Mouse (Mus musculus) NIH3T3 (cell line): ENCODE results near the gene Zfp281.
A peak's percentile ranks its signal among the peaks of the same experiment; 100 is the strongest.

ENCODE experiments used
- DNase-seq: peaks from one replicate; pipeline ENCODE4 v3.0.0-alpha.2; 2012; ENCODE audit warnings: low read depth

Gene Zfp281

GRCm38 (mm10) chr1:136624146-136625018, at the start of gene Zfp281:
Gene Zfp281 (plus strand): TSS chr1:136624901.
- peak; percentile 99 for DNase-seq

DNA sequence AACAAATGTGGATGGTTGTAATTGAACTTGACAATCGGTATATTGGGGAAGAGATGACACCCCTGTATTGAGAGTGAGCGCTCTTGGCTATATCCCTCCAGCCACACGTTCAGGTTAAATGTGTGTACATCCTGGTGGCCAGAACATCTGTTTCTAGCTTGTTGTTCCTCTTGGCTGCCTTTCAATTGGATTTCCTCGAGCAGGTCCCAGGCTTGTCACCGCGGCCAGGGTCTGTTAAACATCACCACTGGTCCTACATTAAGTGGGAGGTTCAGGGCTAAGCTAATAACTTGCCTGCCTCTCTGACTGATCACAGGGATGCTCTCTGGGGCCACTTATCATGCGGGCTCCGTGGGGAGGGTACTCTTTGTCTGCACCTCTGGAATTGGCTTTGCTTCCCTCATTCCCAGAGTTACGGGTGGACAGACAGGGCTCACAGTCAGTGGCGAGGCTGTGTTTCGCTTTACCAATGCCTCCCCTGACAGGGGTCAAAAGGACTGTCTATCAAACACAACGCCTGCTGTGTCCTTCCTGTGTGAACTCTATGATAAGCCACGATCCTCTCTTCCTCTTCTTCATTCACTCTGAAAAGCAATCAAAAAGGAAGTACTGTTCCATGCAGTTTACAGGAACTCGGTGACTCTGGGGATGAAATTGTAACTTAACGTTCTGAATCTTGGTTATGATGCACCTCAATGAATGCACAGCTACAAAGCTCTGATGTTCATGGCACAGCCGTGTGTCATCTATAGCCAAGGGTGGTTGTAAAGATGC, 46.6 kb upstream of the Zfp281 start:
- DNase-seq: no peak

DNA sequence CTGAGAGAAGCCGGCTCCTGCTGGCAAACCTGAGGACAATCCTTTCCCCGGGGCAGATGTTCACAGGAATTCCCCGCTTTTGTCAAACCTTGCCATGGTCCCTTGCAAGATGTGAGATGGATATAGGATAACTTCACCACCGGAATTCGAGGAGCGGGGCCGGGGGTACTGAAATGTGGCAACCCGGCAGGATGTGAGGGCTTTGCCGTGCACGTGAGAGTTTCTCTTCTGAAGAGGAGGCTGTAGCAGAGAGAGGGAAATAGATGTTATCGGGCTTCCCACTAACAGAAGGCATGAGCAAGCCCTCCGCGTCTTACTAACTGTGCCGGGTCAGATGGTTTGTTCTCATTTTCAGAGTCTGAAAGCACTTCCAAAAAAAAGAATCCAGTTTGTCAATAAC, 45.3 kb upstream of the Zfp281 start:
- DNase-seq: no peak

GRCm38 (mm10) chr1:136580266-136580665, 44.4 kb upstream of the Zfp281 start:
- DNase-seq: no peak

GRCm38 (mm10) chr1:136581841-136582240, 42.9 kb upstream of the Zfp281 start:
- DNase-seq: no peak

DNA sequence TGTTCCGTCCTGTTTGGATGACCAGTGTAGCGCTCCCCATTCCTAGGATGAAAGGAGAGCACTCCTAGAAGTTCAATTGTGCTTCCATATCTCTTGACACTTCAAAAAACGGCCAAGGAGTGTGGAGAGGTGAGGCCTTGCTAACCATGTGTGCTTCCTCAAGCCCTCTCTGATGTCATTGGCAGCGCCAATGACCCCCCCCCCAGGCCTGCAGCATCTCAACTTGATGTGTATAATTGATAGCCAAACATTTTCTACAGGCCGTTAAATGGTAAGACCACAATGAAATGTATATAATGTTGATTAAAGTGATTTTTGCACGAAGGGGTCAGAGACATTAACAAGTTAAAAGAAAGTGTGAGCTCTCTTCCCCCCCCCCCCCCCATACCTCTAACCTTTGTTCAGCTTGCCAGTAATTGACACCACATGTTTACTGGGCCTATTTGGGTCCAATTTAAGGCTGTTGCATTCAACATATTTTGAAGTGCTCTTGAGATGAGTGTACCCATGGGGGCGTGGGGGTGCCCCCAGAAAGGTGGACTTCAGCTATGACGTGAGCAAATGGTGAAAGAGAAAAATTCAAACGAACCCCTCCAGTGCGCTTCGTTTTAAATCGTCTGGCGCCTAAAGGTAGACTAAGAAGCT, 36.8 kb upstream of the Zfp281 start:
- DNase-seq: no peak

DNA sequence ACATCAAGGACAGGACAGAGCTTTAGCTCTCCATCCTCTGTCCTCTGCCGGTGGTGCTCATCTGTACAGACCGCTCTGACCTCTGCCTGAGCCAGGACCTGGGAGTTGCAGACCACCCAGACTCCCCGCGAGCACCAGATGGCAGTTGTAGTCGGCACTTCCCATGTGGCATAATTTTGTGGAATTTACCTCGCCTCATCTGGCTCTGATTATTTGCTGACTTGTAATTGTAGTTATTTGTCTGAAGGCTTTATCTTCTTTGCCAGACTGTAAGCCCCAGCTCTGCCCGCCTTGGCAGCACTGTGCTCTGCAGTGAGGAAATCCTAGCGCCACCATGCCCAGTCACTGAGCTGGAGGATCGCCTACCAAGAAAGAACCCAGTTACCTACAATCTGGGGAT, 35.8 kb upstream of the Zfp281 start:
- DNase-seq: peak; percentile 27

DNA sequence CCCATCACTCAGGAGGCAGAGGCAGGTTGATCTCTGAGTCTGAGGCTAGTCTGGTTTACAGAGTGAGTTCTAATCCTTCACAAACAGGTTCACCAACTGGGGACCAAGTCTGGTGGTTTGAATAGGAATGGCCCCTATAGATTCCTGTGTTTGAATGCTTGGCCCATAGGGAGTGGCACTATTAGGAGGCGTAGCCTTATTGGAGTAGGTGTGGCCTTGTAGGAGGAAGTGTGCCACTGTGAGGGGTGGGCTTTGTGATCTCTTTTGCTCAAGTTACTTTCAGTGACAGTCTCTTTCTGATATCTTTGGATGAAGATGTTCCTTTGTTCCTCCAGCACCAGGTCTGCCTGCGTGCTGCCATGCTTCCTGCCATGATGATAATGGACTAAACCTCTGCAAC, 32.0 kb upstream of the Zfp281 start:
- DNase-seq: no peak

- no peak for DNase-seq
Observed at GRCm38 (mm10) chr1:136594235-136594850, 30.4 kb upstream of the Zfp281 start.

DNA sequence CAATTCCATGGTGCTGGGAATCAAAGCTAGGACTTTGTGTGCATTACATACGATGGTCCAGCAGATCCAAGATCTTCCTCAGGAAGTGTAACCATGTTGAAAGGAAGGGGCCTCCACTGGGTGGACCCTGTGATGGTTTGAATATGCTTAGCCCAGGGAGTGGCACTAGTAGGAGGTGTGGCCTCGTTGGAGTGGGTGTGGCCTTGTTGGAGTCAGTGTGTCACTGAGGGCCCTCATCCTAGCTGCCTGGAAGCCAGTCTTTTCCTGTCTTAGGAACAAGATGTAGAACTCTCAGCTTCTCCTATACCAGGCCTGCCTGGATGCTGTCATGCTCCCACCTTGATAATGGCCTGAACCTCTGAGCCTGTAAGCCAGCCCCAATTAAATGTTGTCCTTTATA, 27.9 kb upstream of the Zfp281 start:
- DNase-seq: no peak

DNA sequence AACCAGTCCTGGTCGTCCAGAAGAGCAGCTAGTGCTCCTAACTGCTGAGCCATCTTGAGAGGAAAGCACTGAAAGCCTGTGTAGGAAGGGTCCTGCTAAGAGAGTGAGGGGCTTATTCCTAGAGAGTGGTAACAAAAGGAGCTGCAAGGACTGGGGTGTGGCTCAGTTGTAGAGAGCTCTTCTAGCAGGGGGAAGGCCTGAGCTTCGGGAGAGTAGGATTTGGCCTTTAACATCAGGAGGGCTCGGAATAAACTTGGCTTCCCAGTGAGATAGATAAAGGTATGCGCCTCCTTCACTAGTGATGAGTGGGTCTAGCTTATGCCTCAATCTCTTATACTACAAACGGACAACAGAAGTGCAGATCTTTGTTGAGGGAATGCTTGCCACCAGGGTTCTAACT, 26.4 kb upstream of the Zfp281 start:
- DNase-seq: no peak

DNA sequence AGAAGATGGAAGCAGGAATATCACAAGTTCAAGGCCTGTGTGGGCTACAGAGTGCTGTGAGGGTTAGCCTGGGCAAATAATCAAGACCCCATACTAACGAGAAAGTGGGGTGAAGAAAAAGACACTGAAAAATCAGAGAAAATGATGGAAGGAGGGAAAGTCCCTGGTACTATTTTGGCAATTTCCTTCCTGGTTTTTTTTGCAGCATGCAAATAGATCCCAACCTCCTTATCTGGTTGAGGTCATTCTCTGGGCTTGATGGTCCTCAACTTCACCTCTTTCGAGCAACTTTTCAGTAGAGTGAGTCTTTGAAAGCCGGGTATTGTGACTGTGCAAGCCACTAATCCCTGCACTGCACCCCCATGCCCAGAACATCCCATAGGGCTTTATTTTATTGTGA, 24.6 kb upstream of the Zfp281 start:
- DNase-seq: no peak

- no peak for DNase-seq
Observed at GRCm38 (mm10) chr1:136600647-136601345, 23.9 kb upstream of the Zfp281 start.

DNA sequence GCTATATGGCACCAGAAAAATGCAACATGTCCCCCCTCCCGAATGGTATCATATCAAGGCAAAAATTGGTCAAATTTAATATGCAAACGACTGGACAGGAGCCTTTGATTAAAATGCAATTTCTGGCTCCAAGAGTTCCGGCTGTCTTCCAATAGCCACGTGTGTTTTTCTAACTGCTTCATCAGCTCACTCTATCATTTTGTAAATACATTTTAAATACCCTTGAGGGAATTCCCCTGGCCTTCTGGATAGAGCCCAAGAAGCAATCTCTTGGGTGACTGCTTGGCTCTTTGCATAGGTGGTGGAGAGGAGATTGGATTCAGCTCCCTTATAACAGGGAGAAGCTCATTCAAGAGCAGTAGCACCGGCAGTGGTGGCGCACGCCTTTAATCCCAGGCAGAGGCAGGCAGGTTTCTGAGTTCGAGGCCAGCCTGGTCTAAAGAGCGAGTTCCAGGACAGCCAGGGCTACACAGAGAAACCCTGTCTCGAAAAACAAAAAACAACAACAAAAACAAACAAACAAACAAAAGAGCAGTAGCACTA, 23.3 kb upstream of the Zfp281 start:
- peak; percentile 28 for DNase-seq

- DNase-seq: no peak
Observed at GRCm38 (mm10) chr1:136602303-136602702, 22.4 kb upstream of the Zfp281 start.

- no peak for DNase-seq
Observed at GRCm38 (mm10) chr1:136604190-136604589, 20.5 kb upstream of the Zfp281 start.

DNA sequence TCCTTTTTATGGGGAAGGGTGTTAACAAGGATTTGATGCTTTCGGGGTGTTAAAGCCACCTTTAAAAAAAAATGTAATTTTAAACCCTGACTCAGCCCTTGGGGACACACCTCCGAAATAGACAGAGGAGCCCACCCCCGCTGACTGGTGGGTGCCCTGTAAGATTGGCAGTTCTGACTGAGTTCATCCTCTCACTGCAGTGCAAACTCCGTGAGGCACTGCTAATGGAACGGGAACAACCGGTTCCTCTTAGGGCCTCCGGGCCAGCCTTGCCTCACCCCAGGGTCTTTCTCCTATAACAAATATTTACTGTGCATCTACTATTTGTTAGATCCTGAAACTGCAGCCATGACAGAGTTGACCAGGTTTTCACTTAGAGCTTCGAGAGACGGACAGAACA, 18.9 kb upstream of the Zfp281 start:
- DNase-seq: no peak

DNA sequence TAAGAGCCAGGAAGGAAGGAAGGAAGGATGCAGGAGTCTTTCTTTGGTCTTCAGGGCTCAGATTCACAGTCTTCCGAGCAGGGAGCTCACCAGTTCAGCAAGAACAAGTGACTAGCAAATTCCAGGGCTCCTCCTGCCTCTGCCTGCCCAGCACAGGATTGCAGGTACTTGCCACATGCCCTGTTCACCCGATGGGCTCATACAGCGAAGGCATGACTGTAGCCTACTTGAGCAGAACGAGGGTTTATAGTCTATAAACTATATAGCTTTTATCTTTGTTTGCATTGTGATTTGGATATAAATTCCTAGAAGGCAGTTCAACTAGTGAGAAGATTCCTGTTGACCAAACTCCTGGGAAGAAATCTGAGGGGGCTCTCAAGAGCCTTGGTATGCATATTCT, 18.4 kb upstream of the Zfp281 start:
- no peak for DNase-seq

- no peak for DNase-seq
Observed at GRCm38 (mm10) chr1:136608339-136609261, 16.1 kb upstream of the Zfp281 start.

DNA sequence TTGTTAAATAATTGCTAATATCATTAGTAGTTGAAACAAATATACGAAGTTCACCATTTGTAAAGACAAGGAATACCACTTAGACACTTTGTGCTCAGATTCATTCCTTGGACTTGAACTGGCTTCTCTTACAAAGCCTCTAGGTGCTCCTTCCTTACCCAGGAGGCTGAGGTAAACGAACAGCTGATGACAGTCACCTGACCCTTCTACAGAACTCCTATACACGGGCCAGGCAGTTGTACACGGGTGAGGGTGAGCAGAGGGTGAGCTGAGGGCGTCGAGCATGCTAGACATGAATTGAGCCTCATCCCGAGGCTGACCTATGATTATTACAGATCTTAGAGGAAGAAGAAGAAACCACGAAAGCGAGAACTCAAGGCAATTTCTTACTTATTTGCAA, 12.9 kb upstream of the Zfp281 start:
- no peak for DNase-seq
